27 mouse cellular contexts compared by ENCODE assay signal in genomic region chr5:149091256-149091655, GRCm38 (mm10).
A peak's percentile ranks its signal among the peaks of the same experiment; 100 is the strongest.
DNase-seq lines count a peak whose midpoint lies in the region; ATAC-seq and TF ChIP-seq lines count a peak whose summit lies in the region.
"Had no signal": no experiment of that assay in that cellular context is flagged by ENCODE, and none has a peak within 500 bp of the region (broad histone marks: within the 10 kb centered on the region; RNA-seq: fewer than 3 reads in every experiment).

No protein-coding gene starts in this region.

- no peak overlapping the region for H3K4me3 ChIP-seq in forebrain, postnatal 0 days (ENCODE audit: low read depth, low read length)
- H3K4me3 ChIP-seq in forebrain, embryonic 12.5 days (replicated peaks) = no peak overlapping the region
- H3K4me3 ChIP-seq: embryonic facial prominence, embryonic 15.5 days; heart, embryonic 13.5 days; hindbrain, embryonic 15.5 days; intestine, embryonic 15.5 days; kidney, embryonic 15.5 days; limb, embryonic 12.5 days; liver, embryonic 12.5 days; megakaryocyte, embryonic 14.5 days; midbrain, embryonic 15.5 days had no signal

- intact Hi-C loops in left cerebral cortex, postnatal 14 days (cut with DNase I) = no loop called here

- no peak overlapping the region for H3K4me2 ChIP-seq in forebrain, postnatal 0 days (ENCODE audit: low read depth)
- no peak overlapping the region for H3K4me2 ChIP-seq in forebrain, embryonic 12.5 days
- H3K4me2 ChIP-seq: embryonic facial prominence, embryonic 15.5 days; heart, embryonic 13.5 days; hindbrain, embryonic 15.5 days; intestine, embryonic 15.5 days; kidney, embryonic 15.5 days; limb, embryonic 12.5 days; liver, embryonic 12.5 days; midbrain, embryonic 15.5 days had no signal

- TF ChIP-seq CTCF in forebrain, postnatal 0 days (IDR thresholded peaks at IDR 0.05; ENCODE audit: low read depth) = no peak

- H3K4me1 ChIP-seq in forebrain, postnatal 0 days (ENCODE audit: insufficient read depth) = no peaks in the 10 kb centered on the region
- no peaks in the 10 kb centered on the region for H3K4me1 ChIP-seq in forebrain, embryonic 12.5 days
- H3K4me1 ChIP-seq: embryonic facial prominence, embryonic 15.5 days; hindbrain, embryonic 15.5 days; intestine, embryonic 15.5 days; kidney, embryonic 15.5 days; limb, embryonic 12.5 days; midbrain, embryonic 15.5 days had no signal

- no peak overlapping the region for H3K27ac ChIP-seq in forebrain, postnatal 0 days (ENCODE audit: low read depth, low read length)
- H3K27ac ChIP-seq in forebrain, embryonic 12.5 days = no peak overlapping the region
- H3K27ac ChIP-seq: embryonic facial prominence, embryonic 15.5 days; heart, embryonic 13.5 days; hindbrain, embryonic 15.5 days; intestine, embryonic 15.5 days; kidney, embryonic 15.5 days; limb, embryonic 12.5 days; liver, embryonic 12.5 days; midbrain, embryonic 15.5 days had no signal

- no peaks in the 10 kb centered on the region for H3K9me3 ChIP-seq in forebrain, postnatal 0 days (ENCODE audit: low read length)
- no peaks in the 10 kb centered on the region for H3K9me3 ChIP-seq in forebrain, embryonic 12.5 days
- H3K9me3 ChIP-seq: embryonic facial prominence, embryonic 15.5 days; G1E; heart, embryonic 13.5 days; hindbrain, embryonic 15.5 days; intestine, embryonic 15.5 days; kidney, embryonic 15.5 days; limb, embryonic 12.5 days; liver, embryonic 12.5 days; midbrain, embryonic 15.5 days had no signal

- H3K9ac ChIP-seq in forebrain, postnatal 0 days = no peak overlapping the region
- H3K9ac ChIP-seq in forebrain, embryonic 12.5 days = no peak overlapping the region
- H3K9ac ChIP-seq: embryonic facial prominence, embryonic 15.5 days; heart, embryonic 13.5 days; hindbrain, embryonic 15.5 days; intestine, embryonic 15.5 days; kidney, embryonic 15.5 days; limb, embryonic 12.5 days; liver, embryonic 12.5 days; midbrain, embryonic 15.5 days had no signal

- 75% methylated on average over 14 of the region's 14 CpGs for WGBS in forebrain, postnatal 0 days
- 91% methylated on average over 14 of the region's 14 CpGs for WGBS in forebrain, embryonic 12.5 days

- DNase-seq in forebrain, postnatal 0 days = peak; percentile 44
- peak; percentile 28 to 54 for DNase-seq in left cerebral cortex, postnatal 14 days (ENCODE audit: low spot score in 2 of 2)
- DNase-seq in left cerebral cortex, adult 11 months (ENCODE audit: low spot score) = no peak
- DNase-seq in frontal cortex, postnatal 14 days (ENCODE audit: low spot score in 2 of 2) = peak; percentile 21 to 23
- peak; percentile 26 for DNase-seq in telencephalon, adult 2 months (ENCODE audit: low read depth, low spot score)
- DNase-seq in neural tube, embryonic 10.5 days (ENCODE audit: extremely low spot score, low spot score) = no peak
- DNase-seq in retina, postnatal 1 day = no peak
- DNase-seq: adrenal gland, postnatal 10 days; cerebellum, adult 11-12 months; cerebellum, postnatal 14 days; heart, postnatal 36 days; kidney, postnatal 4 days; lung, adult 2 months; thymus, adult 2 months had no signal

- H3K27me3 ChIP-seq in forebrain, postnatal 0 days (ENCODE audit: insufficient read depth, low read length) = no peaks in the 10 kb centered on the region
- no peaks in the 10 kb centered on the region for H3K27me3 ChIP-seq in forebrain, embryonic 12.5 days
- H3K27me3 ChIP-seq: embryonic facial prominence, embryonic 15.5 days; hindbrain, embryonic 15.5 days; intestine, embryonic 15.5 days; kidney, embryonic 15.5 days; limb, embryonic 12.5 days; midbrain, embryonic 15.5 days had no signal

- ATAC-seq in forebrain, postnatal 0 days = no peak
- ATAC-seq in forebrain, embryonic 12.5 days (ENCODE audit: low FRiP score) = no peak
- ATAC-seq: activated CD4-positive, CD25-positive, alpha-beta regulatory T cell, adult 4 months; CD4-positive, CD25-positive, alpha-beta regulatory T cell, adult 4 months; intestine, embryonic 15.5 days; liver, embryonic 12.5 days; midbrain, embryonic 15.5 days had no signal

- no peaks in the 10 kb centered on the region for H3K36me3 ChIP-seq in forebrain, postnatal 0 days (ENCODE audit: insufficient read depth)
- H3K36me3 ChIP-seq in forebrain, embryonic 12.5 days (replicated peaks) = no peaks in the 10 kb centered on the region
- H3K36me3 ChIP-seq: embryonic facial prominence, embryonic 15.5 days; G1E; heart, embryonic 13.5 days; hindbrain, embryonic 15.5 days; intestine, embryonic 15.5 days; kidney, embryonic 15.5 days; limb, embryonic 12.5 days; liver, embryonic 12.5 days; midbrain, embryonic 15.5 days had no signal

Comparison
In these comparisons a context has a peak if more than half of its experiments do, and no peak if none do; other contexts are left out.
1. DNase-seq: peak in forebrain, postnatal 0 days (single experiment), left cerebral cortex, postnatal 14 days (2 of 2), frontal cortex, postnatal 14 days (2 of 2) and telencephalon, adult 2 months (single experiment); none in left cerebral cortex, adult 11 months (single experiment), neural tube, embryonic 10.5 days (single experiment) and retina, postnatal 1 day (single experiment).